Mouse (Mus musculus) embryonic facial prominence, embryonic 12.5 days (tissue): ENCODE measurements around the gene Olfr1048. TPM values are rescaled to one million over a fixed set of nuclear protein-coding genes. Genes with fewer than 3 reads are reported as not detected.
"Not testable (repeated sequence)": the region's sequence is repeated elsewhere in the genome, so short reads cannot be mapped to it uniquely, and the experiment has no call there.

Experiments
- ATAC-seq: fragments of 200-750 bp; cut with Nextera tagmentation; 2 replicates; pipeline ENCODE4 v1.8.0; 2017; ENCODE audit not compliant: insufficient number of reproducible peaks, insufficient read depth, low FRiP score, low TSS enrichment
- H3K27ac ChIP-seq: fragments of 300-500 bp; sonication (generic); 2 replicates; pipeline ENCODE4 v1.5.1; 2016; ENCODE audit warnings: mild to moderate bottlenecking
- H3K27me3 ChIP-seq: fragments of 300-500 bp; sonication (generic); 2 replicates; pipeline ENCODE4 v1.6.1; 2016; ENCODE audit warnings: mild to moderate bottlenecking, moderate library complexity
- H3K36me3 ChIP-seq: fragments of 300-500 bp; sonication (generic); 2 replicates; pipeline ENCODE4 v1.6.1; 2016; ENCODE audit warnings: mild to moderate bottlenecking
- H3K4me1 ChIP-seq: fragments of 300-500 bp; sonication (generic); 2 replicates; pipeline ENCODE4 v1.6.1; 2016
- H3K4me2 ChIP-seq: fragments of 300-500 bp; sonication (generic); replicated peaks from 2 replicates; pipeline ENCODE4 v1.6.1; 2016; ENCODE audit warnings: mild to moderate bottlenecking, moderate library complexity
- H3K4me3 ChIP-seq: fragments of 300-500 bp; sonication (generic); 2 replicates; pipeline ENCODE4 v1.5.1; 2016; ENCODE audit warnings: mild to moderate bottlenecking
- H3K9ac ChIP-seq: fragments of 300-500 bp; sonication (generic); 2 replicates; pipeline ENCODE4 v1.6.1; 2016; ENCODE audit warnings: mild to moderate bottlenecking, moderate library complexity
- H3K9me3 ChIP-seq: fragments of 300-500 bp; sonication (generic); 2 replicates; pipeline ENCODE4 v1.6.1; 2016; ENCODE audit warnings: mild to moderate bottlenecking, moderate library complexity
- WGBS: fragments of 180-500 bp; shearing (Covaris S2); methylation state at CpG from one replicate; pipeline ENCODE4 v1.1.7; 2016; 5-methylcytosine and 5-hydroxymethylcytosine counted together
- polyA plus RNA-seq: library from polyadenylated mRNA; unstranded; fragments of >200 nt; fragmentation: Nextera tagmentation; extraction: Ambion mirVana; gene quantifications from 2 replicates; pipeline ENCODE4 v1.2.1, GENCODE M21; 2016

The Olfr1048 gene
- polyA plus RNA-seq, result not detected in 2 replicates

- Histone ChIP-seq H3K27me3 (no peaks in the 10 kb centered on the region), H3K9me3 (no peaks in the 10 kb centered on the region), H3K27ac (no peak within 1 kb of the TSS), H3K4me3 (no peak within 1 kb of the TSS), H3K36me3 (no peaks in the 10 kb centered on the region), H3K4me1 (no peaks in the 10 kb centered on the region), H3K4me2 (no peak within 1 kb of the TSS), H3K9ac (no peak within 1 kb of the TSS)
- ATAC-seq, result no peak
These were observed at the start of gene Olfr1048 for GRCm38 (mm10) chr2:86240189-86240588. Gene Olfr1048, minus strand, starts transcription at chr2:86240289.

- H3K4me3 ChIP-seq, H3K27ac ChIP-seq, H3K9ac ChIP-seq, H3K4me1 ChIP-seq, H3K36me3 ChIP-seq, ATAC-seq, H3K4me2 ChIP-seq, H3K27me3 ChIP-seq, H3K9me3 ChIP-seq: not testable (repeated sequence)
These were observed 38.9 kb upstream of the Olfr1048 start, which contains the start of gene Olfr1051 for GRCm38 (mm10) chr2:86278988-86279387. Gene Olfr1051, minus strand, starts transcription at chr2:86279088.

- H3K9ac ChIP-seq, ATAC-seq: not testable (repeated sequence)
These were observed 18.1 kb upstream of the Olfr1048 start, which contains the start of gene Olfr1049 for GRCm38 (mm10) chr2:86258228-86258627. Gene Olfr1049, minus strand, starts transcription at chr2:86258328.

DNA sequence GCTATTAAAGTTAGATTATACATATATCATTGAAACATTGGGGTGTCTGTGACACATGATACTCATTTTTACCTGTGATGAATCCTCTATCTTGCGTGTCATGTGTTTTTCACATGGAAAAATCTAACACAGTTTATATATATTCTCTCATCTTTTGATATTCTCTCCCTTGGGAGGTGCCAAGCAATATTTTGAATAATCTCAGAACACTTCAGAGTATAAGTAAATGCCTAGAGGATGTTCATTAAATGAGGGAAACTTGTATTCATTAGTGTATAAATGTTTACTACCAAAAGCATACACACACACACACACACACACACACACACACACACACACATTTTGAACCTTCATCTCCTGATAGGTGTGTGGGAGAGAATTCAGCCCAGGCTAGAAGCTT is 8.8 kb downstream of the Olfr1048 start, which contains the start of gene Olfr1047:
Gene Olfr1047 (minus strand): TSS at position 101 of the 400 bp plus-strand sequence.
- ATAC-seq, result no peak
- H3K36me3 ChIP-seq, result no peaks in the 10 kb centered on the region
- no peak within 1 kb of the TSS for H3K4me2 ChIP-seq
- no peak within 1 kb of the TSS for H3K27ac ChIP-seq
- no peaks in the 10 kb centered on the region for H3K4me1 ChIP-seq
- H3K4me3 ChIP-seq, result no peak within 1 kb of the TSS
- H3K9ac ChIP-seq, result no peak within 1 kb of the TSS
- 83% methylated on average over 1 of the region's 1 CpGs for WGBS
- H3K27me3 ChIP-seq, result no peaks in the 10 kb centered on the region
- no peaks in the 10 kb centered on the region for H3K9me3 ChIP-seq

More at GRCm38 (mm10) chr2:86258228-86258627, 18.1 kb upstream of the Olfr1048 start, which contains the start of gene Olfr1049:
- H3K9me3 ChIP-seq, H3K4me2 ChIP-seq, H3K4me3 ChIP-seq, H3K27me3 ChIP-seq, H3K36me3 ChIP-seq, H3K27ac ChIP-seq, H3K4me1 ChIP-seq: not testable (repeated sequence)

DNA sequence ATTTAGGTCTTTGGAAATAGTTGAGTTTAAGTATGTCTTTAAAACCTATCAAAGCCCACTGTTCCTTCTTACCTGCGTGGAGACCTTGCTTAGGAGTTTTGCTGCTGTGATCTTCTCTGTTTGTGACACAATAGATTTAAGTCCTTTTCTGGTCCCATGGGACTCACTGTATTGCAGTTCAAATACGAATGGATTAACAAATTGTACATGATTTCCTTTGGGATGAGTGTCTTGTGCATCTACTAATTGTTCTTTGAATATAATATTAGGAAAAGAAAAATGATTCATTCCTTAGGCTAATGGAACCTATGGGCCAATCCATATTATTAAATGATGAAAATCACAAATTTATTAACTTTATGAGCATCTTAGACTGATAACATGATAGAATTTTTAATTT is 20.9 kb downstream of the Olfr1048 start, which contains the start of gene Olfr1046:
Gene Olfr1046 (minus strand): TSS at position 101 of the 400 bp plus-strand sequence.
- Histone ChIP-seq H3K27me3 (no peaks in the 10 kb centered on the region), H3K9ac (no peak within 1 kb of the TSS), H3K4me3 (no peak within 1 kb of the TSS), H3K4me2 (no peak within 1 kb of the TSS), H3K9me3 (no peaks in the 10 kb centered on the region), H3K4me1 (no peaks in the 10 kb centered on the region), H3K27ac (no peak within 1 kb of the TSS), H3K36me3 (no peaks in the 10 kb centered on the region)
- 75% methylated on average over 2 of the region's 2 CpGs for WGBS
- ATAC-seq, result no peak

DNA sequence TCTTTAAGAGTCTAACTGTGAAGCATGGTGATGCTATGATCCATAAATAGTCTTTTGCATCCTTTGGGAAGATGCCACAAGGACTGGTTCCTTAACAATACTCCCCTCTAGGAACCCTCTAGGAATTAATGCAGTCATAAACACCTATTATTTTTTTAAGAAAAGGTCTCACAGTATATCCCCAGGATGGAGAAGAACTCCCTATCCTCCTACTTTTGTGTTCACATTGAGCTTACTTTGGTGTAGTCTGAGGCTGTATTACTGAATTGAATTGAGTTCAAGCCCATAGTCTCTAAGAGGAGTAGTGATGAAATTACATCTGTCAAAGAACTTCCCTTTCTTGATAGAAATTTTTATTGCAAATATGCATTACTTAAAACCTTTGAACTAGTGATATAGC is 37.2 kb downstream of the Olfr1048 start, which contains the start of gene Olfr1045:
Gene Olfr1045 (minus strand): TSS at position 101 of the 400 bp plus-strand sequence.
- ATAC-seq, result no peak
- no peaks in the 10 kb centered on the region for H3K36me3 ChIP-seq
- H3K4me1 ChIP-seq, result no peaks in the 10 kb centered on the region
- no peaks in the 10 kb centered on the region for H3K9me3 ChIP-seq
- H3K9ac ChIP-seq, result no peak within 1 kb of the TSS
- no peak within 1 kb of the TSS for H3K4me3 ChIP-seq
- H3K27ac ChIP-seq, result no peak within 1 kb of the TSS
- H3K27me3 ChIP-seq, result no peaks in the 10 kb centered on the region
- H3K4me2 ChIP-seq, result no peak within 1 kb of the TSS

- Histone ChIP-seq H3K27ac (no peak overlapping the region), H3K36me3 (no peaks in the 10 kb centered on the region), H3K27me3 (no peaks in the 10 kb centered on the region), H3K4me2 (no peak overlapping the region), H3K4me3 (no peak overlapping the region), H3K4me1 (no peaks in the 10 kb centered on the region), H3K9me3 (no peaks in the 10 kb centered on the region), H3K9ac (no peak overlapping the region)
- ATAC-seq, result no peak
- WGBS, result 50% methylated on average over 1 of the region's 1 CpGs
These were observed 44.2 kb downstream of the Olfr1048 start for GRCm38 (mm10) chr2:86195863-86196262.

- H3K27ac ChIP-seq, result no peak within 1 kb of the TSS
- ATAC-seq, result no peak
- no peaks in the 10 kb centered on the region for H3K4me1 ChIP-seq
- H3K4me2 ChIP-seq, result no peak within 1 kb of the TSS
- H3K9me3 ChIP-seq, result no peaks in the 10 kb centered on the region
- H3K36me3 ChIP-seq, result no peaks in the 10 kb centered on the region
- H3K9ac ChIP-seq, result no peak within 1 kb of the TSS
- no peak within 1 kb of the TSS for H3K4me3 ChIP-seq
- H3K27me3 ChIP-seq, result no peaks in the 10 kb centered on the region
These were observed 54.5 kb downstream of the Olfr1048 start, which contains the start of gene Olfr52 for GRCm38 (mm10) chr2:86185583-86185982. Gene Olfr52, minus strand, starts transcription at chr2:86185683.

Other genes starting within 250 kb of the Olfr1048 start
- not detected in 2 replicates for gene Olfr1031, start 250.0 kb downstream of the Olfr1048 start, polyA plus RNA-seq
- gene Olfr1032, start 234.7 kb downstream of the Olfr1048 start, polyA plus RNA-seq, result not detected in 2 replicates
- 0.78 TPM in 1 of 2 replicates, not detected in the other for gene Olfr1033, start 219.7 kb downstream of the Olfr1048 start, polyA plus RNA-seq
- not detected in 2 replicates for gene Olfr1034, start 194.4 kb downstream of the Olfr1048 start, polyA plus RNA-seq
- not detected in 2 replicates for gene Olfr1036, start 166.3 kb downstream of the Olfr1048 start, polyA plus RNA-seq
- gene Olfr1037, start 152.9 kb downstream of the Olfr1048 start, polyA plus RNA-seq, result not detected in 2 replicates
- gene Olfr1039, start 104.4 kb downstream of the Olfr1048 start, polyA plus RNA-seq, result not detected in 2 replicates
- gene Olfr1040, start 93.6 kb downstream of the Olfr1048 start, polyA plus RNA-seq, result not detected in 2 replicates
- not detected in 2 replicates for gene Olfr1042, start 78.5 kb downstream of the Olfr1048 start, polyA plus RNA-seq
- gene Olfr1043, start 72.8 kb downstream of the Olfr1048 start, polyA plus RNA-seq, result not detected in 2 replicates
- not detected in 2 replicates for gene Olfr1044, start 62.5 kb downstream of the Olfr1048 start, polyA plus RNA-seq
- gene Olfr52, start 54.6 kb downstream of the Olfr1048 start, polyA plus RNA-seq, result not detected in 2 replicates
- gene Olfr1045, start 37.3 kb downstream of the Olfr1048 start, polyA plus RNA-seq, result not detected in 2 replicates
- not detected in 2 replicates for gene Olfr1046, start 21.0 kb downstream of the Olfr1048 start, polyA plus RNA-seq
- gene Olfr1047, start 8.9 kb downstream of the Olfr1048 start, polyA plus RNA-seq, result not detected in 2 replicates
- not detected in 2 replicates for gene Olfr1049, start 18.0 kb upstream of the Olfr1048 start, polyA plus RNA-seq
- not detected in 2 replicates for gene Olfr1051, start 38.8 kb upstream of the Olfr1048 start, polyA plus RNA-seq
- not detected in 2 replicates for gene Olfr1052, start 52.2 kb upstream of the Olfr1048 start, polyA plus RNA-seq
- not detected in 2 replicates for gene Olfr1053, start 75.0 kb upstream of the Olfr1048 start, polyA plus RNA-seq
- not detected in 2 replicates for gene Olfr1054, start 95.1 kb upstream of the Olfr1048 start, polyA plus RNA-seq
- gene Olfr1055, start 110.0 kb upstream of the Olfr1048 start, polyA plus RNA-seq, result not detected in 2 replicates
- not detected in 2 replicates for gene Olfr1056, start 122.2 kb upstream of the Olfr1048 start, polyA plus RNA-seq
- gene Olfr1057, start 138.1 kb upstream of the Olfr1048 start, polyA plus RNA-seq, result not detected in 2 replicates
- gene Olfr1058, start 148.3 kb upstream of the Olfr1048 start, polyA plus RNA-seq, result not detected in 2 replicates
- gene Olfr1061, start 173.8 kb upstream of the Olfr1048 start, polyA plus RNA-seq, result not detected in 2 replicates
- not detected in 2 replicates for gene Olfr1062, start 186.5 kb upstream of the Olfr1048 start, polyA plus RNA-seq
- gene Olfr1065, start 210.3 kb upstream of the Olfr1048 start, polyA plus RNA-seq, result not detected in 2 replicates
- gene Olfr1066, start 216.0 kb upstream of the Olfr1048 start, polyA plus RNA-seq, result not detected in 2 replicates
- not detected in 2 replicates for gene Olfr228, start 247.1 kb upstream of the Olfr1048 start, polyA plus RNA-seq